Mouse (Mus musculus): ENCODE measurements around the gene Larp1. TPM values are rescaled to one million over a fixed set of nuclear protein-coding genes. Genes with fewer than 3 reads are reported as not detected.

The Larp1 gene
- polyA plus RNA-seq, 1 experiment from 2014 or later, result 25.0 TPM

DNA sequence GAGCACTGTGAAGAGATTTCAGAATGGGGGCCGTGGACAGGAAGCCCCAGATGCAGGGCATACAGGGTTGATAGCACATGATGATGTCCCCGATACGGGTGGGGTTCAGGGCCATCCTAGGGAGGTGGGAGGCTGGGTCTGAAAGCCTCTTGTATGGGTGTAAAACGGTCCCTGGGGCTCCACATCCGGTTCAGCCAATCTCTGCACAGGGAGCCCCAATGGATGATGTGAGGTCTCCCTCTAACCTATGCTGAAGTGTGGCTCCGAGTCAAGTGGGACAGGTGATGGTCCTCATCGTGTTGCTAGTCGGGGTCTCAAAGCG lies 35.0 kb upstream of the Larp1 start:
- Histone ChIP-seq H3K4me2 (replicated peaks; ENCODE audit: low read depth, low read length) (no peak overlapping the region), H3K4me1 (ENCODE audit: control insufficient read depth, insufficient read depth, low read length) (0 out of 2 replicates have a peak, but pooled peaks cover 2% of the 10 kb centered on the region), H3K4me3 (ENCODE audit: low read length) (no peak overlapping the region), H3K9me3 (ENCODE audit: control insufficient read depth, low read length) (no peaks in the 10 kb centered on the region), H3K36me3 (ENCODE audit: control insufficient read depth, insufficient read depth, low read length) (no peaks in the 10 kb centered on the region), H3K27ac (ENCODE audit: low read depth, low read length) (no peak overlapping the region), H3K9ac (ENCODE audit: low read depth, low read length) (no peak overlapping the region), H3K27me3 (ENCODE audit: control insufficient read depth, insufficient read depth, low read length) (no peaks in the 10 kb centered on the region)
- 66% methylated on average over 9 of the region's 9 CpGs for WGBS
- no peak for ATAC-seq (ENCODE audit: low FRiP score, low TSS enrichment)

DNA sequence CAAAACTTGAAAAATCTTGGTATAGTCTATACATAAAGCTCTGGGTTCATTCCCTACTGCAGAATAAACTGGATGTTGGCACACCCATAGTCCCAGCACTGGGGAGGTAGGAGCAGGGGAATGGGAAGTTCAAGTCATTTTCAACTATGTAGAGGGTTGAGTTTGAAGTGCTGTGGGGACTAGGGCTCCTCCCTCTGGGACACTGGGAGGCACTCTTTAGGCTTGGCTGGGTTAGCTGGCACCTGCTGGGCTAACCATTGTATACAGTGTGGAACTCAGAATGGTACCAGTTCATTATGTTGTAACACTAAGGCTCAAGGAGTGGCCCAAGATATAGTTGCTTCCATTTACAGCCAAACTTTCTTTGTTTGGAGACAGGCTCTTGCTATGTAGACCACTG lies 33.0 kb upstream of the Larp1 start:
- Histone ChIP-seq H3K4me2 (replicated peaks; ENCODE audit: low read depth, low read length) (no peak overlapping the region), H3K27ac (ENCODE audit: low read depth, low read length) (no peak overlapping the region), H3K4me1 (ENCODE audit: control insufficient read depth, insufficient read depth, low read length) (no peaks in the 10 kb centered on the region), H3K4me3 (ENCODE audit: low read length) (no peak overlapping the region), H3K27me3 (ENCODE audit: control insufficient read depth, insufficient read depth, low read length) (no peaks in the 10 kb centered on the region), H3K9ac (ENCODE audit: low read depth, low read length) (no peak overlapping the region), H3K9me3 (ENCODE audit: control insufficient read depth, low read length) (no peaks in the 10 kb centered on the region), H3K36me3 (ENCODE audit: control insufficient read depth, insufficient read depth, low read length) (no peaks in the 10 kb centered on the region)
- no peak for ATAC-seq (ENCODE audit: low FRiP score, low TSS enrichment)

DNA sequence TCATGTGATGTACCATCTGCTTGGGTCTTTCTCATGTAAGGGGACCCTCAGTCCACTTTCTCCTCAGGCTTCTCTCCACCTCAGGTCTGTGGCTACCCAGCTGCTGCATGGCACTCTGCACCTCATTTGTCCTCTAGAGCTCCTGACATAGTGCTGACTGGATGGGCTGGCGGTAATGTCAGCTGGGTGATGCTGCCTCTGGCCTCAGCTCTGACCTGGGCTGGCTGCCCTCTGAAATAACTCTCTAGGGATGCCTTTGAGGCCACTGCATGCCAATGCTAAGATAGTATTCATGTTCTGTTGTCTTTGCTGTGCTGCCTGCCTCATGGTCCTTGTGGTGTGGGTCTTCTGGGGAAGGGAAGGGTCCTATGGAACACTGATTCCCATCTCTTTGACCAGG lies 31.2 kb upstream of the Larp1 start:
- Histone ChIP-seq H3K36me3 (ENCODE audit: control insufficient read depth, insufficient read depth, low read length) (no peaks in the 10 kb centered on the region), H3K27ac (ENCODE audit: low read depth, low read length) (no peak overlapping the region), H3K4me3 (ENCODE audit: low read length) (no peak overlapping the region), H3K4me1 (ENCODE audit: control insufficient read depth, insufficient read depth, low read length) (no peaks in the 10 kb centered on the region), H3K9ac (ENCODE audit: low read depth, low read length) (no peak overlapping the region), H3K9me3 (ENCODE audit: control insufficient read depth, low read length) (no peaks in the 10 kb centered on the region), H3K4me2 (replicated peaks; ENCODE audit: low read depth, low read length) (no peak overlapping the region), H3K27me3 (ENCODE audit: control insufficient read depth, insufficient read depth, low read length) (no peaks in the 10 kb centered on the region)
- ATAC-seq (ENCODE audit: low FRiP score, low TSS enrichment), result no peak
- WGBS, result 86% methylated on average over 1 of the region's 1 CpGs

DNA sequence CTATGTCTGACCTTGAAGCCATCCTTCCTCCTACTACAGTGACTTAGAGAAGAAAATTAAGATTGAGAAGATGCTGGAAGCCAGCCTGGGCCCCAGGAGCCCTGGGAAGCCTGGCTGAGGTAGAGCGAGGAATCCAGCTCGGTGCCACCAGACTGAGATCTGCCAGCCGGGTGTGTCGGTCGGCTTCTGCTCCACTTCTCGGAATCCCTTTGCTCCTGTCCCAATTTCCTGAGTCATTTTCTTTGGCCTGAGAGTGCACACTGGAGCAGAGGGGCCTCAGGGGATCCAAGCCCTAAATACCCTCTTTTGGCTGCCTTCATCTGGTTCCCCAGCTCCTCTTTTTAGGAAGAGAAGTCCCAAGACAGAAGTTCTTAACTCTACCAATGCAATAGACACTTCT lies 29.2 kb upstream of the Larp1 start:
- Histone ChIP-seq H3K4me3 (ENCODE audit: low read length) (no peak overlapping the region), H3K9me3 (ENCODE audit: control insufficient read depth, low read length) (no peaks in the 10 kb centered on the region), H3K4me2 (replicated peaks; ENCODE audit: low read depth, low read length) (no peak overlapping the region), H3K27ac (ENCODE audit: low read depth, low read length) (no peak overlapping the region), H3K36me3 (ENCODE audit: control insufficient read depth, insufficient read depth, low read length) (no peaks in the 10 kb centered on the region), H3K9ac (ENCODE audit: low read depth, low read length) (no peak overlapping the region), H3K4me1 (ENCODE audit: control insufficient read depth, insufficient read depth, low read length) (peaks cover 6% of the 10 kb centered on the region; the same call in 1 of the 2 replicates), H3K27me3 (ENCODE audit: control insufficient read depth, insufficient read depth, low read length) (no peaks in the 10 kb centered on the region)
- WGBS, result 88% methylated on average over 6 of the region's 6 CpGs
- no peak for ATAC-seq (ENCODE audit: low FRiP score, low TSS enrichment)

DNA sequence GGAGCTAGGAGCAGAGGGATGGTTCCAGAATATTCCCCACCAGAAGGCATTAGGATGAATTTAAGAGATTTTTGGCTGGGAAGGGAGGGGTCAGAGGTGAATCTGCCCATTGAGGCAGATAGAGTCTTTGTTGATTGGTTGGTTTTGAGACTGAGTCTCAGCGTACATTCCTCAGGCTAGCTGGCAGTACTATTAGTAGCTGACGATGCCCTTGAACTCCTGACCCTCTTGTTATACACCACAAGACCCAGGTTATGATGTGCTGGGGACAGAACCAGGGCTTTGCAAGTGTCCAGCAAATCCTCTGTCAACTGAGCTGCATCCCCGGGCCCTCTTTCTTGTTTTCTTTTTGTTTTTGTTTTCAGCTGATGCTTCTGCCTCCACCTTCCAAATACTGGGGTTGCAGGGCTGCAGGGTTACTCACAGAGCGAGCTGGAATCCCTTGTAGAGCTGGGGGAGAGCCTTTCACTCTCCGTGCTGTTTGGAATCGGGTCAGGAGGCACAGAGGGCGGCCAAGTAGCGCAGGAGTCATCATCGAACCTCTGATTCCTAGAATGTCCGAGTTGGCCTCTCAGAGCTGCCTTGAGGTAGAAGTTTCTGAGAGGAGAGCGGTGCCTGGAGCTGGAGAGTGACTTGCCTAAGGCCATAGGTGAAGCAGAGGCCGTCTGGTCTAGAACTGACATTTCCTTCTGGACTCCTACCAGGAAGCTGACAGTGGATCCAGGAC lies 27.6 kb upstream of the Larp1 start:
- Histone ChIP-seq H3K27ac (ENCODE audit: low read depth, low read length) (no peak overlapping the region), H3K4me2 (replicated peaks; ENCODE audit: low read depth, low read length) (no peak overlapping the region), H3K9me3 (ENCODE audit: control insufficient read depth, low read length) (no peaks in the 10 kb centered on the region), H3K36me3 (ENCODE audit: control insufficient read depth, insufficient read depth, low read length) (no peaks in the 10 kb centered on the region), H3K9ac (ENCODE audit: low read depth, low read length) (no peak overlapping the region), H3K4me3 (ENCODE audit: low read length) (no peak overlapping the region), H3K4me1 (ENCODE audit: control insufficient read depth, insufficient read depth, low read length) (peaks cover 6% of the 10 kb centered on the region; the same call in 1 of the 2 replicates), H3K27me3 (ENCODE audit: control insufficient read depth, insufficient read depth, low read length) (no peaks in the 10 kb centered on the region)
- ATAC-seq (ENCODE audit: low FRiP score, low TSS enrichment), result no peak
- 73% methylated on average over 12 of the region's 12 CpGs for WGBS

DNA sequence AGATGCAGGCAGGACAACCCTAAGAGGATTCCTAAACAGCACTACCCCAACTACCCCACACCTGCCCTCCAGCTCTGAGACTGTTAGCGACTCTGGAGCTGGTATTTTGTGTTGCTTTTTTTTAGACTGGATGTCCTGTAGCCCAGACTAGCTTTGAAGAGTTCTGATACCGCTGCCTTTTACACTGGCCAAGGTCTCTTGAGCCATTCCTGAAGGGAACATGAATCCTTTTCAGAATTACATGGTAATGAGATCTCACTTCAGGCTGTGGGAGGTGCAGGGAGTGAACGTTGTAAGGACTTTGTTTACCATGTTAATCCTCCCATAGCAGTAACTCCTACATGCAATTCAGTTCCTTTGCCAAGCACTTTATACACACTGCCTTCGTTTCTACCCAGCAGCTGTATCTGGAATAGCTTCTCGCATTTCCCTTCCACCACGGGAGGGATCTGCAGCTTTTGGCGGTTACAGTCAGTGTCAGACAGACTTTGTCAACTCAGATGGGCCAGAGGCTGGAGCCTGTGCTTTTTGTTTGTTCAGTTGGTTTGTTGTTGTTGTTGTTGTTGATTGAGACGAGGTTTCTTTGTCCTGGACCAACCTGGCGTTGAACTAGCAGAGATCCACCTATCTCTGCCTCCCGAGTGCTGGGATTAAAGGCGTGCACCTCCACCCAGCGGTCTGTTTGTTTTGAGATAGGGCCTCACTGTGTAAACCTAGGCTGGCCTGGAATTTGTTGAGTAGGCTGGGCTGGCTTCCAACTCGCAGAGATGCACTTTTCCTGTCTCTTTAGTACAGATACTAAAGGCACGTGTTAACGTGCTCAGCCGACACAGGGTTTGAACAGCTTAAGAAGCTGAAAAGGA lies 25.2 kb upstream of the Larp1 start:
- H3K27ac ChIP-seq (ENCODE audit: low read depth, low read length), result peak overlapping the region; percentile 59; the same call in 1 of the 2 replicates
- H3K27me3 ChIP-seq (ENCODE audit: control insufficient read depth, insufficient read depth, low read length), result no peaks in the 10 kb centered on the region
- peak; percentile 71 for ATAC-seq (ENCODE audit: low FRiP score, low TSS enrichment)
- H3K9ac ChIP-seq (ENCODE audit: low read depth, low read length), result no peak overlapping the region
- peaks cover 6% of the 10 kb centered on the region; the same call in 1 of the 2 replicates for H3K4me1 ChIP-seq (ENCODE audit: control insufficient read depth, insufficient read depth, low read length)
- H3K4me3 ChIP-seq (ENCODE audit: low read length), result no peak overlapping the region
- H3K4me2 ChIP-seq (replicated peaks; ENCODE audit: low read depth, low read length), result no peak overlapping the region
- H3K36me3 ChIP-seq (ENCODE audit: control insufficient read depth, insufficient read depth, low read length), result no peaks in the 10 kb centered on the region
- WGBS, result 28% methylated on average over 16 of the region's 16 CpGs
- H3K9me3 ChIP-seq (ENCODE audit: control insufficient read depth, low read length), result no peaks in the 10 kb centered on the region; the same call in 1 of the 2 replicates

DNA sequence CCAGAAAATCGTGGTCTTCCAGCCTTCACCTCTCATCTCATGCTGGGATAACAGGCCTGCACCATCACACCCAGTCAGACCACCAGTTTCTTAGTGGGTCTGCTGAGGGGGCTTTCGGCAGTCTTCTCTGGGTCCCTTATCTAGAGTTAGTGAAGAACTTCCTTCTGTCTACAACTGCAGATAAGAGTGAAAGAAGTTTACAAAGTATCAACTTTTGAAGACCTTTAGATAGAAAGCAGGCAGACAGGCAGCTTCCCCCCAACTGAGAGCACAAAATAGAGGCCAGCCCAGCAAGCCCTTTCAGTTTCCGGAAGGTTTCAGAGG lies 24.6 kb upstream of the Larp1 start:
- Histone ChIP-seq H3K27ac (ENCODE audit: low read depth, low read length) (peak overlapping the region; percentile 25; the same call in 1 of the 2 replicates), H3K4me3 (ENCODE audit: low read length) (no peak overlapping the region), H3K36me3 (ENCODE audit: control insufficient read depth, insufficient read depth, low read length) (no peaks in the 10 kb centered on the region), H3K4me2 (replicated peaks; ENCODE audit: low read depth, low read length) (no peak overlapping the region), H3K27me3 (ENCODE audit: control insufficient read depth, insufficient read depth, low read length) (no peaks in the 10 kb centered on the region), H3K9me3 (ENCODE audit: control insufficient read depth, low read length) (no peaks in the 10 kb centered on the region; the same call in 1 of the 2 replicates), H3K9ac (ENCODE audit: low read depth, low read length) (no peak overlapping the region), H3K4me1 (ENCODE audit: control insufficient read depth, insufficient read depth, low read length) (peaks cover 6% of the 10 kb centered on the region; the same call in 1 of the 2 replicates)
- WGBS, result 72% methylated on average over 3 of the region's 3 CpGs
- no peak for ATAC-seq (ENCODE audit: low FRiP score, low TSS enrichment)

DNA sequence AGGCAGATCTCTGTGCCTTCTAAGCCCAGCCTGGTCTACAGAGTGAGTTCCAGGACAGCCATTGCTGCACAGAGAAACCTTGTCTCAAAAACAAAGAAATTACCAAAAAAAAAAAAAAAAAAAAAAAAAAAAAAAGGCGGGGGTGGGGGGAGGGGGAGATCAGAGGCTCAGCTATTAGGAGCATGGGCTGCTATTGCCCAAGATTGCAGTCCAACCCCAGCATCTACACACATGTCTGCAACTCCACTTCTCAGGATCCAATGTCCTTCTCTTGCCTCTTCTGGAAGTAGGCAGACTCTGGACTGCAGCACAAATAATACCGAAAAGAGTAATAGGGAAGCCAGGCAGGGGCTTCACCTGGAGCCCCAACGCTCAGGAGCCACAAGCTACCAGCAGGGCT lies 23.4 kb upstream of the Larp1 start:
- H3K4me3 ChIP-seq (ENCODE audit: low read length), result no peak overlapping the region
- H3K9ac ChIP-seq (ENCODE audit: low read depth, low read length), result no peak overlapping the region
- H3K4me2 ChIP-seq (replicated peaks; ENCODE audit: low read depth, low read length), result no peak overlapping the region
- ATAC-seq (ENCODE audit: low FRiP score, low TSS enrichment), result no peak
- 80% methylated on average over 3 of the region's 3 CpGs for WGBS
- no peaks in the 10 kb centered on the region for H3K36me3 ChIP-seq (ENCODE audit: control insufficient read depth, insufficient read depth, low read length)
- peaks cover 6% of the 10 kb centered on the region; the same call in 1 of the 2 replicates for H3K4me1 ChIP-seq (ENCODE audit: control insufficient read depth, insufficient read depth, low read length)
- no peak overlapping the region for H3K27ac ChIP-seq (ENCODE audit: low read depth, low read length)
- no peaks in the 10 kb centered on the region for H3K27me3 ChIP-seq (ENCODE audit: control insufficient read depth, insufficient read depth, low read length)
- no peaks in the 10 kb centered on the region; the same call in 1 of the 2 replicates for H3K9me3 ChIP-seq (ENCODE audit: control insufficient read depth, low read length)

DNA sequence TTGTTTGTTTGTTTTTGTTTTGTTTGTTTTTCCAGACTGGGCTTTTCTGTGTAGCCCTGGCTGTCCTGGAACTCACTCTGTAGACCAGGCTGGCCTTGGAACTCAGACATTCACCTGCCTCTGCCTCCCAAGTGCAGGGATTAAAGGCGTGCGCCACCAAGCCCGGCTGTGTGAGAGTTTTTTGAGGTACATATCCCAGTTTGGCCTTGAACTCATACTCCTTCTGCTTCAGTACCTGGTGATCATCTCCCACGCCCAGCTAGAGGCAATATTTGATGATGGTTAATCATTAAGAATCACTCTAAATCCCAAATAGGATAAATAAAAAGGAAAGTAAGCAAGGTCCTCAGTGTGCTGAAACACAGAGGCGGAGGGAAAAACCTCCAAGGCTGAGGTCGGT lies 22.8 kb upstream of the Larp1 start:
- Histone ChIP-seq H3K4me2 (replicated peaks; ENCODE audit: low read depth, low read length) (no peak overlapping the region), H3K9me3 (ENCODE audit: control insufficient read depth, low read length) (no peaks in the 10 kb centered on the region; the same call in 1 of the 2 replicates), H3K36me3 (ENCODE audit: control insufficient read depth, insufficient read depth, low read length) (no peaks in the 10 kb centered on the region), H3K9ac (ENCODE audit: low read depth, low read length) (no peak overlapping the region), H3K27ac (ENCODE audit: low read depth, low read length) (no peak overlapping the region), H3K4me1 (ENCODE audit: control insufficient read depth, insufficient read depth, low read length) (peaks cover 6% of the 10 kb centered on the region; the same call in 1 of the 2 replicates), H3K4me3 (ENCODE audit: low read length) (no peak overlapping the region), H3K27me3 (ENCODE audit: control insufficient read depth, insufficient read depth, low read length) (no peaks in the 10 kb centered on the region)
- 89% methylated on average over 6 of the region's 6 CpGs for WGBS
- no peak for ATAC-seq (ENCODE audit: low FRiP score, low TSS enrichment)

Measured in kidney, embryonic 14.5 days (tissue).